ENCODE assay signal across 25 mouse cellular contexts in the genomic region with DNA sequence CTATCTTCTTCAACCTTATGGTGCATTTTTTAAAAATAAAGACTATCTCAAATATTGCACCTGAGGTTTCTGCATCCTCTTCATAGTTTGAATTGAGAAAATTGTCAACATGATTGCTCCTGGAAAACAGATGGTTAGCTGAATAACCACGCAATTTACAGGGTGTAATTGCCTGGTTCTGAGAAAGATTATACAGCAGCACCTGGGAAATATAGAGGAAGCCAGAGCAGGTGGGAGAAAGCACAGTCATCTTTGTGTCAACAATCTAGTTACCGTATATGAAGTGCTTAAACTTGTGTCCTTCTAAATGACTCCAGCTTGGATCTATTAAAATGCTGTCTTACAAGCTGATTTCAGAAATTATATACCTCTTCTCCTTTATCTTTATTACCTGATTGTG.
A peak's percentile ranks its signal among the peaks of the same experiment; 100 is the strongest.
DNase-seq lines count a peak whose midpoint lies in the region; ATAC-seq and TF ChIP-seq lines count a peak whose summit lies in the region.
"Had no signal": no experiment of that assay in that cellular context is flagged by ENCODE, and none has a peak within 500 bp of the region (broad histone marks: within the 10 kb centered on the region; RNA-seq: fewer than 3 reads in every experiment).

No protein-coding gene starts in this region.

- ATAC-seq in hindbrain, embryonic 16.5 days = 0 out of 2 replicates have a peak, but pooled peaks have one; percentile 37
- ATAC-seq in hindbrain, embryonic 11.5 days (ENCODE audit: low FRiP score) = no peak
- ATAC-seq in forebrain, embryonic 14.5 days = peak; percentile 92
- no peak for ATAC-seq in intestine, embryonic 15.5 days
- ATAC-seq: intestine, postnatal 0 days; midbrain, embryonic 16.5 days had no signal

- 60% methylated on average over 2 of the region's 2 CpGs for WGBS in hindbrain, embryonic 16.5 days
- WGBS in hindbrain, embryonic 11.5 days = 83% methylated on average over 2 of the region's 2 CpGs
- WGBS in forebrain, embryonic 14.5 days = 39% methylated on average over 2 of the region's 2 CpGs
- WGBS in intestine, embryonic 15.5 days = 61% methylated on average over 2 of the region's 2 CpGs

- no peaks in the 10 kb centered on the region for H3K27me3 ChIP-seq in hindbrain, embryonic 16.5 days (replicated peaks; ENCODE audit: control insufficient read depth, insufficient read depth, low read length)
- no peaks in the 10 kb centered on the region for H3K27me3 ChIP-seq in hindbrain, embryonic 11.5 days (ENCODE audit: control insufficient read depth, insufficient read depth, low read length)
- H3K27me3 ChIP-seq in forebrain, embryonic 14.5 days (replicated peaks; ENCODE audit: control insufficient read depth, insufficient read depth, low read length) = no peaks in the 10 kb centered on the region
- H3K27me3 ChIP-seq in intestine, embryonic 15.5 days (replicated peaks) = no peaks in the 10 kb centered on the region
- H3K27me3 ChIP-seq: heart, embryonic 13.5 days; limb, embryonic 13.5 days; lung, embryonic 15.5 days; neural tube, embryonic 13.5 days had no signal

- no peak for TF ChIP-seq POLR2A in brain, embryonic 14.5 days (IDR thresholded peaks at IDR 0.05; ENCODE audit: borderline replicate concordance, extremely low read depth, insufficient read depth, insufficient read length, poor library complexity, severe bottlenecking)

- no peak for DNase-seq in hindbrain, embryonic 11.5 days (ENCODE audit: low spot score)
- peak; percentile 79 for DNase-seq in brain, embryonic 14.5 days (ENCODE audit: low read depth)
- DNase-seq in forebrain, embryonic 14.5 days (ENCODE audit: low spot score) = peak; percentile 68
- DNase-seq in retina, embryonic 14.5 days (ENCODE audit: low spot score) = peak; percentile 6
- DNase-seq in spleen, postnatal 36 days (ENCODE audit: low spot score in 2 of 2) = no peak
- DNase-seq: B cell, adult 2 months; cerebellum, adult 11-12 months; heart, postnatal 10 days; kidney, adult 9 months; kidney, postnatal 10 days; right cerebral cortex, postnatal 25 days; thymus, adult 2 months; thymus, postnatal 36 days had no signal

- TF ChIP-seq CTCF in brain, embryonic 14.5 days (IDR thresholded peaks at IDR 0.05; ENCODE audit: borderline replicate concordance, extremely low read depth, insufficient read depth, insufficient read length) = no peak

- no peaks in the 10 kb centered on the region for H3K36me3 ChIP-seq in hindbrain, embryonic 16.5 days (ENCODE audit: control insufficient read depth, insufficient read depth, low read length)
- H3K36me3 ChIP-seq in hindbrain, embryonic 11.5 days (ENCODE audit: control insufficient read depth, insufficient read depth, low read length) = no peaks in the 10 kb centered on the region
- H3K36me3 ChIP-seq in forebrain, embryonic 14.5 days (ENCODE audit: control insufficient read depth, insufficient read depth, low read length) = no peaks in the 10 kb centered on the region
- no peaks in the 10 kb centered on the region for H3K36me3 ChIP-seq in intestine, embryonic 15.5 days
- H3K36me3 ChIP-seq: heart, embryonic 13.5 days; limb, embryonic 13.5 days; lung, embryonic 15.5 days; midbrain, embryonic 10.5 days; neural tube, embryonic 13.5 days had no signal

- no peaks in the 10 kb centered on the region for H3K9me3 ChIP-seq in hindbrain, embryonic 16.5 days (ENCODE audit: control insufficient read depth, low read length)
- H3K9me3 ChIP-seq in hindbrain, embryonic 11.5 days (ENCODE audit: control insufficient read depth, low read length) = no peaks in the 10 kb centered on the region
- H3K9me3 ChIP-seq in forebrain, embryonic 14.5 days (replicated peaks; ENCODE audit: control insufficient read depth, low read length) = no peaks in the 10 kb centered on the region
- no peaks in the 10 kb centered on the region for H3K9me3 ChIP-seq in intestine, embryonic 15.5 days
- H3K9me3 ChIP-seq: heart, embryonic 13.5 days; limb, embryonic 13.5 days; lung, embryonic 15.5 days; midbrain, embryonic 10.5 days; neural tube, embryonic 13.5 days had no signal

- no peaks in the 10 kb centered on the region for H3K4me1 ChIP-seq in hindbrain, embryonic 16.5 days (ENCODE audit: control insufficient read depth, insufficient read depth, low read depth, low read length)
- H3K4me1 ChIP-seq in hindbrain, embryonic 11.5 days (replicated peaks; ENCODE audit: control insufficient read depth, insufficient read depth, low read length) = no peaks in the 10 kb centered on the region
- H3K4me1 ChIP-seq in forebrain, embryonic 14.5 days (ENCODE audit: control insufficient read depth, insufficient read depth, low read length) = peaks cover 2% of the 10 kb centered on the region; the same call in 1 of the 2 replicates
- no peaks in the 10 kb centered on the region for H3K4me1 ChIP-seq in intestine, embryonic 15.5 days (replicated peaks)
- H3K4me1 ChIP-seq: heart, embryonic 13.5 days; limb, embryonic 13.5 days; lung, embryonic 15.5 days; midbrain, embryonic 10.5 days; neural tube, embryonic 13.5 days had no signal

- no peak overlapping the region for H3K4me2 ChIP-seq in hindbrain, embryonic 16.5 days (ENCODE audit: low read length)
- H3K4me2 ChIP-seq in hindbrain, embryonic 11.5 days (replicated peaks; ENCODE audit: low read depth, low read length) = no peak overlapping the region
- H3K4me2 ChIP-seq in forebrain, embryonic 14.5 days (ENCODE audit: low read length) = no peak overlapping the region
- no peak overlapping the region for H3K4me2 ChIP-seq in intestine, embryonic 15.5 days (replicated peaks)
- H3K4me2 ChIP-seq: heart, embryonic 13.5 days; limb, embryonic 13.5 days; liver, embryonic 11.5 days; lung, embryonic 15.5 days; neural tube, embryonic 13.5 days had no signal

- H3K9ac ChIP-seq in hindbrain, embryonic 16.5 days (ENCODE audit: low read depth, low read length) = no peak overlapping the region
- no peak overlapping the region for H3K9ac ChIP-seq in hindbrain, embryonic 11.5 days (ENCODE audit: low read depth, low read length)
- H3K9ac ChIP-seq in forebrain, embryonic 14.5 days (ENCODE audit: low read length) = no peak overlapping the region
- no peak overlapping the region for H3K9ac ChIP-seq in intestine, embryonic 15.5 days
- H3K9ac ChIP-seq: heart, embryonic 13.5 days; limb, embryonic 13.5 days; lung, embryonic 15.5 days; neural tube, embryonic 13.5 days had no signal

- H3K27ac ChIP-seq in hindbrain, embryonic 16.5 days (ENCODE audit: low read depth, low read length) = no peak overlapping the region
- no peak overlapping the region for H3K27ac ChIP-seq in hindbrain, embryonic 11.5 days (ENCODE audit: low read depth, low read length)
- H3K27ac ChIP-seq in forebrain, embryonic 14.5 days (ENCODE audit: low read depth, low read length) = no peak overlapping the region
- H3K27ac ChIP-seq in intestine, embryonic 15.5 days = no peak overlapping the region
- H3K27ac ChIP-seq: heart, embryonic 13.5 days; limb, embryonic 13.5 days; lung, embryonic 15.5 days; midbrain, embryonic 10.5 days; neural tube, embryonic 13.5 days had no signal

- no peak overlapping the region for H3K4me3 ChIP-seq in hindbrain, embryonic 16.5 days (ENCODE audit: low read length)
- H3K4me3 ChIP-seq in hindbrain, embryonic 11.5 days (ENCODE audit: low read depth, low read length) = no peak overlapping the region
- no peak overlapping the region for H3K4me3 ChIP-seq in forebrain, embryonic 14.5 days (ENCODE audit: low read depth, low read length)
- no peak overlapping the region for H3K4me3 ChIP-seq in intestine, embryonic 15.5 days (replicated peaks)
- H3K4me3 ChIP-seq: erythroblast, embryonic 14.5 days; heart, embryonic 13.5 days; limb, embryonic 13.5 days; lung, embryonic 15.5 days; midbrain, embryonic 10.5 days; myocyte; neural tube, embryonic 13.5 days had no signal

Comparison
In these comparisons a context has a peak if more than half of its experiments do, and no peak if none do; other contexts are left out.
1. ATAC-seq: peak in hindbrain, embryonic 16.5 days (single experiment) and forebrain, embryonic 14.5 days (single experiment); none in hindbrain, embryonic 11.5 days (single experiment) and intestine, embryonic 15.5 days (single experiment).
2. DNase-seq: peak in brain, embryonic 14.5 days (single experiment), forebrain, embryonic 14.5 days (single experiment) and retina, embryonic 14.5 days (single experiment); none in hindbrain, embryonic 11.5 days (single experiment) and spleen, postnatal 36 days (0 of 2).